Mouse (Mus musculus): ENCODE measurements around the gene Cdc34. TPM values are rescaled to one million over a fixed set of nuclear protein-coding genes. Genes with fewer than 3 reads are reported as not detected.

Cdc34 gene
- polyA plus RNA-seq, 1 experiment from 2014 or later, result 81.8 TPM

GRCm38 (mm10) chr10:79654946-79655395 is 27.0 kb upstream of the Cdc34 start:
- peak overlapping the region; percentile 64 for H3K27ac ChIP-seq
- H3K4me2 ChIP-seq (replicated peaks), result no peak overlapping the region
- H3K4me3 ChIP-seq (replicated peaks; ENCODE audit: low read length), result no peak overlapping the region
- H3K36me3 ChIP-seq (replicated peaks; ENCODE audit: control insufficient read depth, insufficient read depth), result no peaks in the 10 kb centered on the region
- 5% methylated on average over 1 of the region's 1 CpGs for WGBS
- peaks cover 5% of the 10 kb centered on the region for H3K4me1 ChIP-seq (replicated peaks; ENCODE audit: control insufficient read depth, insufficient read depth, low read length)
- DNase-seq (ENCODE audit: low spot score) (peak; percentile 53), ATAC-seq (ENCODE audit: low FRiP score) (peak; percentile 86)
- H3K9me3 ChIP-seq (ENCODE audit: control insufficient read depth, low read length), result no peaks in the 10 kb centered on the region
- H3K9ac ChIP-seq, result no peak overlapping the region
- no peaks in the 10 kb centered on the region for H3K27me3 ChIP-seq (ENCODE audit: control insufficient read depth, insufficient read depth, low read length)

GRCm38 (mm10) chr10:79658829-79659228 is 23.2 kb upstream of the Cdc34 start:
- DNase-seq (ENCODE audit: low spot score) (no peak), ATAC-seq (ENCODE audit: low FRiP score) (no peak)
- Histone ChIP-seq H3K27me3 (ENCODE audit: control insufficient read depth, insufficient read depth, low read length) (no peaks in the 10 kb centered on the region), H3K36me3 (replicated peaks; ENCODE audit: control insufficient read depth, insufficient read depth) (no peaks in the 10 kb centered on the region), H3K27ac (no peak overlapping the region), H3K4me3 (replicated peaks; ENCODE audit: low read length) (no peak overlapping the region), H3K9ac (no peak overlapping the region), H3K4me1 (replicated peaks; ENCODE audit: control insufficient read depth, insufficient read depth, low read length) (peaks cover 5% of the 10 kb centered on the region), H3K9me3 (ENCODE audit: control insufficient read depth, low read length) (no peaks in the 10 kb centered on the region), H3K4me2 (replicated peaks) (no peak overlapping the region)
- WGBS, result 23% methylated on average over 4 of the region's 4 CpGs

- Histone ChIP-seq H3K27me3 (ENCODE audit: control insufficient read depth, insufficient read depth, low read length) (no peaks in the 10 kb centered on the region), H3K27ac (no peak overlapping the region), H3K9me3 (ENCODE audit: control insufficient read depth, low read length) (no peaks in the 10 kb centered on the region), H3K4me3 (replicated peaks; ENCODE audit: low read length) (no peak overlapping the region), H3K4me2 (replicated peaks) (no peak overlapping the region), H3K9ac (no peak overlapping the region), H3K36me3 (replicated peaks; ENCODE audit: control insufficient read depth, insufficient read depth) (no peaks in the 10 kb centered on the region), H3K4me1 (replicated peaks; ENCODE audit: control insufficient read depth, insufficient read depth, low read length) (no peaks in the 10 kb centered on the region)
- DNase-seq (ENCODE audit: low spot score) (no peak), ATAC-seq (ENCODE audit: low FRiP score) (no peak)
- 77% methylated on average over 2 of the region's 2 CpGs for WGBS
Measured at GRCm38 (mm10) chr10:79660298-79660697, 21.7 kb upstream of the Cdc34 start.

GRCm38 (mm10) chr10:79661861-79662260 is 20.1 kb upstream of the Cdc34 start:
- Histone ChIP-seq H3K9me3 (ENCODE audit: control insufficient read depth, low read length) (no peaks in the 10 kb centered on the region), H3K36me3 (replicated peaks; ENCODE audit: control insufficient read depth, insufficient read depth) (no peaks in the 10 kb centered on the region), H3K4me3 (replicated peaks; ENCODE audit: low read length) (no peak overlapping the region), H3K27me3 (ENCODE audit: control insufficient read depth, insufficient read depth, low read length) (no peaks in the 10 kb centered on the region), H3K4me2 (replicated peaks) (no peak overlapping the region), H3K9ac (no peak overlapping the region), H3K4me1 (replicated peaks; ENCODE audit: control insufficient read depth, insufficient read depth, low read length) (no peaks in the 10 kb centered on the region), H3K27ac (no peak overlapping the region)
- DNase-seq (ENCODE audit: low spot score) (no peak), ATAC-seq (ENCODE audit: low FRiP score) (no peak)
- WGBS, result 41% methylated on average over 3 of the region's 3 CpGs

GRCm38 (mm10) chr10:79664131-79664665 is 17.8 kb upstream of the Cdc34 start, which contains the start of gene Madcam1:
Gene Madcam1 (plus strand): TSS chr10:79664559.
- 14% methylated on average over 13 of the region's 13 CpGs for WGBS
- H3K27me3 ChIP-seq (ENCODE audit: control insufficient read depth, insufficient read depth, low read length), result no peaks in the 10 kb centered on the region
- ATAC-seq (ENCODE audit: low FRiP score) (no peak), DNase-seq (ENCODE audit: low spot score) (peak; percentile 71)
- H3K4me1 ChIP-seq (replicated peaks; ENCODE audit: control insufficient read depth, insufficient read depth, low read length), result peaks cover 6% of the 10 kb centered on the region; the same call in 1 of the 2 replicates
- H3K4me2 ChIP-seq (replicated peaks), result no peak within 1 kb of the TSS
- no peaks in the 10 kb centered on the region for H3K36me3 ChIP-seq (replicated peaks; ENCODE audit: control insufficient read depth, insufficient read depth)
- H3K9me3 ChIP-seq (ENCODE audit: control insufficient read depth, low read length), result no peaks in the 10 kb centered on the region
- no peak within 1 kb of the TSS for H3K4me3 ChIP-seq (replicated peaks; ENCODE audit: low read length)
- H3K9ac ChIP-seq, result no peak within 1 kb of the TSS
- no peak within 1 kb of the TSS for H3K27ac ChIP-seq

GRCm38 (mm10) chr10:79665051-79665450 is 16.9 kb upstream of the Cdc34 start:
- Histone ChIP-seq H3K27me3 (ENCODE audit: control insufficient read depth, insufficient read depth, low read length) (no peaks in the 10 kb centered on the region), H3K4me3 (replicated peaks; ENCODE audit: low read length) (no peak overlapping the region), H3K4me2 (replicated peaks) (no peak overlapping the region), H3K27ac (no peak overlapping the region), H3K4me1 (replicated peaks; ENCODE audit: control insufficient read depth, insufficient read depth, low read length) (peaks cover 6% of the 10 kb centered on the region; the same call in 1 of the 2 replicates), H3K9ac (no peak overlapping the region), H3K36me3 (replicated peaks; ENCODE audit: control insufficient read depth, insufficient read depth) (no peaks in the 10 kb centered on the region), H3K9me3 (ENCODE audit: control insufficient read depth, low read length) (no peaks in the 10 kb centered on the region)
- no peak for DNase-seq (ENCODE audit: low spot score)
- WGBS, result 80% methylated on average over 8 of the region's 8 CpGs
- no peak for ATAC-seq (ENCODE audit: low FRiP score)

- Histone ChIP-seq H3K27ac (no peak overlapping the region), H3K4me3 (replicated peaks; ENCODE audit: low read length) (no peak overlapping the region), H3K9me3 (ENCODE audit: control insufficient read depth, low read length) (no peaks in the 10 kb centered on the region), H3K4me1 (replicated peaks; ENCODE audit: control insufficient read depth, insufficient read depth, low read length) (peaks cover 18% of the 10 kb centered on the region), H3K27me3 (ENCODE audit: control insufficient read depth, insufficient read depth, low read length) (no peaks in the 10 kb centered on the region), H3K36me3 (replicated peaks; ENCODE audit: control insufficient read depth, insufficient read depth) (no peaks in the 10 kb centered on the region), H3K9ac (no peak overlapping the region), H3K4me2 (replicated peaks) (no peak overlapping the region)
- ATAC-seq (ENCODE audit: low FRiP score) (no peak), DNase-seq (ENCODE audit: low spot score) (no peak)
- 76% methylated on average over 9 of the region's 9 CpGs for WGBS
Measured at GRCm38 (mm10) chr10:79666493-79666892, 15.5 kb upstream of the Cdc34 start.

- H3K36me3 ChIP-seq (replicated peaks; ENCODE audit: control insufficient read depth, insufficient read depth), result no peaks in the 10 kb centered on the region
- 83% methylated on average over 5 of the region's 5 CpGs for WGBS
- peak overlapping the region; percentile 100; the same call in 1 of the 2 replicates for H3K4me3 ChIP-seq (replicated peaks; ENCODE audit: low read length)
- peak overlapping the region; percentile 99 for H3K27ac ChIP-seq
- ATAC-seq (ENCODE audit: low FRiP score), result no peak
- peak overlapping the region; percentile 93 for H3K4me2 ChIP-seq (replicated peaks)
- H3K9me3 ChIP-seq (ENCODE audit: control insufficient read depth, low read length), result no peaks in the 10 kb centered on the region
- no peak for DNase-seq (ENCODE audit: low spot score)
- H3K9ac ChIP-seq, result peak overlapping the region; percentile 98
- H3K27me3 ChIP-seq (ENCODE audit: control insufficient read depth, insufficient read depth, low read length), result no peaks in the 10 kb centered on the region
- peaks cover 18% of the 10 kb centered on the region for H3K4me1 ChIP-seq (replicated peaks; ENCODE audit: control insufficient read depth, insufficient read depth, low read length)
Measured at GRCm38 (mm10) chr10:79668076-79668475, 13.9 kb upstream of the Cdc34 start.

- ATAC-seq (ENCODE audit: low FRiP score) (peak; percentile 82), DNase-seq (ENCODE audit: low spot score) (peak; percentile 91)
- Histone ChIP-seq H3K4me2 (replicated peaks) (peak within 1 kb of the TSS; percentile 93), H3K27ac (peak within 1 kb of the TSS; percentile 99), H3K4me3 (replicated peaks; ENCODE audit: low read length) (peak within 1 kb of the TSS; percentile 100), H3K9me3 (ENCODE audit: control insufficient read depth, low read length) (no peaks in the 10 kb centered on the region), H3K9ac (peak within 1 kb of the TSS; percentile 98), H3K27me3 (ENCODE audit: control insufficient read depth, insufficient read depth, low read length) (no peaks in the 10 kb centered on the region), H3K36me3 (replicated peaks; ENCODE audit: control insufficient read depth, insufficient read depth) (no peaks in the 10 kb centered on the region), H3K4me1 (replicated peaks; ENCODE audit: control insufficient read depth, insufficient read depth, low read length) (peaks cover 18% of the 10 kb centered on the region)
- under 1% methylated on average over 44 of the region's 45 CpGs for WGBS
Measured at GRCm38 (mm10) chr10:79668771-79669575, 13.0 kb upstream of the Cdc34 start, which contains the start of gene Tpgs1. Gene Tpgs1 (plus strand): TSS chr10:79669369.

All from hindbrain, embryonic 14.5 days (tissue).